Mouse (Mus musculus) forebrain, embryonic 12.5 days (tissue): ENCODE measurements around the gene Klk1b4. TPM values are rescaled to one million over a fixed set of nuclear protein-coding genes. Genes with fewer than 3 reads are reported as not detected.

ENCODE experiments used
- ATAC-seq: fragments of 200-750 bp; cut with Nextera tagmentation; 2 replicates; pipeline ENCODE4 v1.8.0; 2017; ENCODE audit warnings: moderate TSS enrichment; ENCODE audit not compliant: low FRiP score
- H3K27ac ChIP-seq: fragments of 300-500 bp; sonication (generic); 2 replicates; pipeline ENCODE4 v1.5.1; 2016; ENCODE audit warnings: mild to moderate bottlenecking
- H3K27me3 ChIP-seq: fragments of 300-500 bp; sonication (generic); 2 replicates; pipeline ENCODE4 v1.6.1; 2016; ENCODE audit warnings: mild to moderate bottlenecking
- H3K36me3 ChIP-seq: fragments of 300-500 bp; sonication (generic); replicated peaks from 2 replicates; pipeline ENCODE4 v1.6.1; 2016; ENCODE audit warnings: mild to moderate bottlenecking
- H3K4me1 ChIP-seq: fragments of 300-500 bp; sonication (generic); 2 replicates; pipeline ENCODE4 v1.6.1; 2016
- H3K4me2 ChIP-seq: fragments of 300-500 bp; sonication (generic); 2 replicates; pipeline ENCODE4 v1.6.1; 2016; ENCODE audit warnings: mild to moderate bottlenecking, moderate library complexity
- H3K4me3 ChIP-seq: fragments of 300-500 bp; sonication (generic); replicated peaks from 2 replicates; pipeline ENCODE4 v1.5.1; 2016; ENCODE audit warnings: mild to moderate bottlenecking
- H3K9ac ChIP-seq: fragments of 300-500 bp; sonication (generic); 2 replicates; pipeline ENCODE4 v1.6.1; 2016; ENCODE audit warnings: mild to moderate bottlenecking
- H3K9me3 ChIP-seq: fragments of 300-500 bp; sonication (generic); 2 replicates; pipeline ENCODE4 v1.6.1; 2016
- WGBS: fragments of 180-500 bp; shearing (Covaris S2); methylation state at CpG from one replicate; pipeline ENCODE4 v1.1.7; 2016; 5-methylcytosine and 5-hydroxymethylcytosine counted together
- polyA plus RNA-seq: library from polyadenylated mRNA; unstranded; fragments of >200 nt; fragmentation: Nextera tagmentation; extraction: Ambion mirVana; gene quantifications from 2 replicates; pipeline ENCODE4 v1.2.1, GENCODE M21; 2016

Gene Klk1b4
- polyA plus RNA-seq, 1 experiment from 2014 or later, result not detected

- Histone ChIP-seq H3K9ac (no peak within 1 kb of the TSS), H3K4me2 (no peak within 1 kb of the TSS), H3K27me3 (peaks cover 26% of the 10 kb centered on the region), H3K36me3 (no peaks in the 10 kb centered on the region), H3K9me3 (no peaks in the 10 kb centered on the region), H3K4me1 (peaks cover 7% of the 10 kb centered on the region), H3K4me3 (no peak within 1 kb of the TSS), H3K27ac (no peak within 1 kb of the TSS)
- 70% methylated on average over 5 of the region's 5 CpGs for WGBS
- ATAC-seq, result no peak
Observed at GRCm38 (mm10) chr7:44261147-44261546, 53.9 kb downstream of the Klk1b4 start, which contains the start of gene Gm15517. Gm15517 (plus strand) TSS chr7:44261447.

Other genes with a start within 250 kb of the Klk1b4 start
- gene Klk1b1, start 240.7 kb upstream of the Klk1b4 start, polyA plus RNA-seq, result not detected in 2 replicates
- not detected in 2 replicates for gene Klk1b9, start 231.4 kb upstream of the Klk1b4 start, polyA plus RNA-seq
- not detected in 2 replicates for gene Klk1b11, start 211.6 kb upstream of the Klk1b4 start, polyA plus RNA-seq
- gene Klk1b26, start 195.3 kb upstream of the Klk1b4 start, polyA plus RNA-seq, result not detected in 2 replicates
- gene Klk1b27, start 155.1 kb upstream of the Klk1b4 start, polyA plus RNA-seq, result not detected in 2 replicates
- gene Klk1b21, start 105.1 kb upstream of the Klk1b4 start, polyA plus RNA-seq, result not detected in 2 replicates
- not detected in 2 replicates for gene Klk1b22, start 94.8 kb upstream of the Klk1b4 start, polyA plus RNA-seq
- gene Klk1b16, start 70.7 kb upstream of the Klk1b4 start, polyA plus RNA-seq, result not detected in 2 replicates
- gene Klk1b24, start 19.2 kb upstream of the Klk1b4 start, polyA plus RNA-seq, result not detected in 2 replicates
- gene Klk1b3, start 9.2 kb upstream of the Klk1b4 start, polyA plus RNA-seq, result not detected in 2 replicates
- gene Klk1b5, start 8.5 kb downstream of the Klk1b4 start, polyA plus RNA-seq, result not detected in 2 replicates
- gene Klk1, start 17.9 kb downstream of the Klk1b4 start, polyA plus RNA-seq, result not detected in 2 replicates
- not detected in 2 replicates for gene Gm36864, start 28.7 kb downstream of the Klk1b4 start, polyA plus RNA-seq
- 1.1 and 1.3 TPM in 2 replicates for gene 1700028J19Rik, start 39.3 kb downstream of the Klk1b4 start, polyA plus RNA-seq
- gene 2410002F23Rik, start 39.3 kb downstream of the Klk1b4 start, polyA plus RNA-seq, result 195 and 203 TPM in 2 replicates
- 0.11 and 0.17 TPM in 2 replicates for gene Acp4, start 49.9 kb downstream of the Klk1b4 start, polyA plus RNA-seq
- gene Gm15517, start 54.0 kb downstream of the Klk1b4 start, polyA plus RNA-seq, result not detected in 2 replicates
- gene Clec11a, start 99.5 kb downstream of the Klk1b4 start, polyA plus RNA-seq, result 2.5 and 2.9 TPM in 2 replicates
- gene Shank1, start 102.8 kb downstream of the Klk1b4 start, polyA plus RNA-seq, result 7.7 and 8.0 TPM in 2 replicates
- 5.5 and 6.6 TPM in 2 replicates for gene Syt3, start 176.7 kb downstream of the Klk1b4 start, polyA plus RNA-seq
- 0.86 and 1.5 TPM in 2 replicates for gene 1700008O03Rik, start 178.4 kb downstream of the Klk1b4 start, polyA plus RNA-seq
- gene Lrrc4b, start 221.6 kb downstream of the Klk1b4 start, polyA plus RNA-seq, result 10.6 and 12.0 TPM in 2 replicates